Mouse (Mus musculus): ENCODE measurements at regions not wholly inside any gene's neighbourhood (a gene's known extent, or its start where the extent isn't known, plus 50 kb on each side); places are given as distances from the start of the nearest gene placed in this dataset.
A peak's percentile ranks its signal among the peaks of the same experiment; 100 is the strongest.

GRCm38 (mm10) chr4:134990651-134991050 is 60.0 kb downstream of the Syf2 start:
- Histone ChIP-seq H3K9ac (replicated peaks) (no peak overlapping the region), H3K9me3 (ENCODE audit: low read length) (no peaks in the 10 kb centered on the region), H3K27ac (ENCODE audit: low read depth) (no peak overlapping the region), H3K4me2 (ENCODE audit: low read depth, low read length) (no peak overlapping the region), H3K4me1 (ENCODE audit: insufficient read depth) (peaks cover 5% of the 10 kb centered on the region; the same call in 1 of the 2 replicates), H3K4me3 (ENCODE audit: low read depth, low read length) (no peak overlapping the region), H3K27me3 (ENCODE audit: insufficient read depth, low read length) (peaks cover 15% of the 10 kb centered on the region; the same call in 1 of the 2 replicates), H3K36me3 (replicated peaks; ENCODE audit: insufficient read depth, low read length) (no peaks in the 10 kb centered on the region)
- 78% methylated on average over 11 of the region's 11 CpGs for WGBS (ENCODE audit: insufficient replicate concordance)
- TF ChIP-seq EP300 (IDR thresholded peaks at IDR 0.05; ENCODE audit: low read depth) = no peak
- ATAC-seq = no peak
- no peak for DNase-seq

- ATAC-seq (no peak), DNase-seq (no peak)
- Histone ChIP-seq H3K4me1 (ENCODE audit: insufficient read depth) (peaks cover 5% of the 10 kb centered on the region; the same call in 1 of the 2 replicates), H3K4me2 (ENCODE audit: low read depth, low read length) (no peak overlapping the region), H3K27ac (ENCODE audit: low read depth) (no peak overlapping the region), H3K9ac (replicated peaks) (no peak overlapping the region), H3K4me3 (ENCODE audit: low read depth, low read length) (no peak overlapping the region), H3K27me3 (ENCODE audit: insufficient read depth, low read length) (peaks cover 15% of the 10 kb centered on the region; the same call in 1 of the 2 replicates), H3K9me3 (ENCODE audit: low read length) (no peaks in the 10 kb centered on the region), H3K36me3 (replicated peaks; ENCODE audit: insufficient read depth, low read length) (no peaks in the 10 kb centered on the region)
- 51% methylated on average over 8 of the region's 8 CpGs for WGBS (ENCODE audit: insufficient replicate concordance)
- TF ChIP-seq EP300 (IDR thresholded peaks at IDR 0.05; ENCODE audit: low read depth) = no peak
- no peak for TF ChIP-seq CTCF (IDR thresholded peaks at IDR 0.05; ENCODE audit: low read depth)
These were observed 62.9 kb downstream of the Syf2 start for GRCm38 (mm10) chr4:134993526-134994122.

- H3K36me3 ChIP-seq (replicated peaks; ENCODE audit: insufficient read depth, low read length) = no peaks in the 10 kb centered on the region
- H3K9me3 ChIP-seq (ENCODE audit: low read length) = no peaks in the 10 kb centered on the region
- TF ChIP-seq CTCF (IDR thresholded peaks at IDR 0.05; ENCODE audit: low read depth) (no peak), EP300 (IDR thresholded peaks at IDR 0.05; ENCODE audit: low read depth) (no peak)
- H3K4me2 ChIP-seq (ENCODE audit: low read depth, low read length) = no peak overlapping the region
- no peak overlapping the region for H3K27ac ChIP-seq (ENCODE audit: low read depth)
- H3K4me3 ChIP-seq (ENCODE audit: low read depth, low read length) = no peak overlapping the region
- ATAC-seq (no peak), DNase-seq (no peak)
- H3K4me1 ChIP-seq (ENCODE audit: insufficient read depth) = peaks cover 5% of the 10 kb centered on the region; the same call in 1 of the 2 replicates
- H3K27me3 ChIP-seq (ENCODE audit: insufficient read depth, low read length) = peaks cover 13% of the 10 kb centered on the region; the same call in 1 of the 2 replicates
- WGBS (ENCODE audit: insufficient replicate concordance) = 79% methylated on average over 2 of the region's 2 CpGs
- no peak overlapping the region for H3K9ac ChIP-seq (replicated peaks)
These were observed 63.5 kb downstream of the Syf2 start for GRCm38 (mm10) chr4:134994205-134994604.

- no peak for TF ChIP-seq EP300 (IDR thresholded peaks at IDR 0.05; ENCODE audit: low read depth)
- no peak for TF ChIP-seq CTCF (IDR thresholded peaks at IDR 0.05; ENCODE audit: low read depth)
- Histone ChIP-seq H3K4me1 (ENCODE audit: insufficient read depth) (peaks cover 5% of the 10 kb centered on the region; the same call in 1 of the 2 replicates), H3K4me2 (ENCODE audit: low read depth, low read length) (0 out of 2 replicates have a peak overlapping the region, but pooled peaks have one; percentile 13), H3K27me3 (ENCODE audit: insufficient read depth, low read length) (peaks cover 13% of the 10 kb centered on the region; the same call in 1 of the 2 replicates), H3K9ac (replicated peaks) (no peak overlapping the region), H3K27ac (ENCODE audit: low read depth) (no peak overlapping the region), H3K36me3 (replicated peaks; ENCODE audit: insufficient read depth, low read length) (no peaks in the 10 kb centered on the region), H3K9me3 (ENCODE audit: low read length) (no peaks in the 10 kb centered on the region), H3K4me3 (ENCODE audit: low read depth, low read length) (no peak overlapping the region)
- no peak for ATAC-seq
- DNase-seq = no peak
- WGBS (ENCODE audit: insufficient replicate concordance) = 70% methylated on average over 6 of the region's 6 CpGs
These were observed 64.0 kb downstream of the Syf2 start for GRCm38 (mm10) chr4:134994648-134995047.

- ATAC-seq = peak; percentile 80
- no peak overlapping the region for H3K4me3 ChIP-seq (ENCODE audit: low read depth, low read length)
- H3K4me1 ChIP-seq (ENCODE audit: insufficient read depth) = peaks cover 5% of the 10 kb centered on the region; the same call in 1 of the 2 replicates
- no peak overlapping the region for H3K9ac ChIP-seq (replicated peaks)
- H3K27me3 ChIP-seq (ENCODE audit: insufficient read depth, low read length) = peaks cover 13% of the 10 kb centered on the region; the same call in 1 of the 2 replicates
- no peak for TF ChIP-seq EP300 (IDR thresholded peaks at IDR 0.05; ENCODE audit: low read depth)
- TF ChIP-seq CTCF (IDR thresholded peaks at IDR 0.05; ENCODE audit: low read depth) = no peak
- no peaks in the 10 kb centered on the region for H3K36me3 ChIP-seq (replicated peaks; ENCODE audit: insufficient read depth, low read length)
- 0 out of 2 replicates have a peak overlapping the region, but pooled peaks have one; percentile 13 for H3K4me2 ChIP-seq (ENCODE audit: low read depth, low read length)
- H3K9me3 ChIP-seq (ENCODE audit: low read length) = no peaks in the 10 kb centered on the region
- WGBS (ENCODE audit: insufficient replicate concordance) = 56% methylated on average over 13 of the region's 13 CpGs
- DNase-seq = peak; percentile 45
- H3K27ac ChIP-seq (ENCODE audit: low read depth) = no peak overlapping the region
These were observed 64.4 kb downstream of the Syf2 start for GRCm38 (mm10) chr4:134995052-134995451.

GRCm38 (mm10) chr4:134996121-134996520 is 65.4 kb downstream of the Syf2 start:
- no peak overlapping the region for H3K4me3 ChIP-seq (ENCODE audit: low read depth, low read length)
- H3K9ac ChIP-seq (replicated peaks) = no peak overlapping the region
- H3K9me3 ChIP-seq (ENCODE audit: low read length) = no peaks in the 10 kb centered on the region
- TF ChIP-seq EP300 (IDR thresholded peaks at IDR 0.05; ENCODE audit: low read depth) (no peak), CTCF (IDR thresholded peaks at IDR 0.05; ENCODE audit: low read depth) (no peak)
- no peak overlapping the region for H3K27ac ChIP-seq (ENCODE audit: low read depth)
- no peak overlapping the region for H3K4me2 ChIP-seq (ENCODE audit: low read depth, low read length)
- DNase-seq (no peak), ATAC-seq (peak; percentile 41; the same call in 1 of the 2 replicates)
- H3K36me3 ChIP-seq (replicated peaks; ENCODE audit: insufficient read depth, low read length) = no peaks in the 10 kb centered on the region
- peaks cover 5% of the 10 kb centered on the region; the same call in 1 of the 2 replicates for H3K4me1 ChIP-seq (ENCODE audit: insufficient read depth)
- WGBS (ENCODE audit: insufficient replicate concordance) = 86% methylated on average over 6 of the region's 6 CpGs
- peaks cover 13% of the 10 kb centered on the region; the same call in 1 of the 2 replicates for H3K27me3 ChIP-seq (ENCODE audit: insufficient read depth, low read length)

All from liver, postnatal 0 days (tissue).